Mouse (Mus musculus): ENCODE measurements at regions not wholly inside any gene's neighbourhood (a gene's known extent, or its start where the extent isn't known, plus 50 kb on each side); places are given as distances from the start of the nearest gene placed in this dataset.

DNA sequence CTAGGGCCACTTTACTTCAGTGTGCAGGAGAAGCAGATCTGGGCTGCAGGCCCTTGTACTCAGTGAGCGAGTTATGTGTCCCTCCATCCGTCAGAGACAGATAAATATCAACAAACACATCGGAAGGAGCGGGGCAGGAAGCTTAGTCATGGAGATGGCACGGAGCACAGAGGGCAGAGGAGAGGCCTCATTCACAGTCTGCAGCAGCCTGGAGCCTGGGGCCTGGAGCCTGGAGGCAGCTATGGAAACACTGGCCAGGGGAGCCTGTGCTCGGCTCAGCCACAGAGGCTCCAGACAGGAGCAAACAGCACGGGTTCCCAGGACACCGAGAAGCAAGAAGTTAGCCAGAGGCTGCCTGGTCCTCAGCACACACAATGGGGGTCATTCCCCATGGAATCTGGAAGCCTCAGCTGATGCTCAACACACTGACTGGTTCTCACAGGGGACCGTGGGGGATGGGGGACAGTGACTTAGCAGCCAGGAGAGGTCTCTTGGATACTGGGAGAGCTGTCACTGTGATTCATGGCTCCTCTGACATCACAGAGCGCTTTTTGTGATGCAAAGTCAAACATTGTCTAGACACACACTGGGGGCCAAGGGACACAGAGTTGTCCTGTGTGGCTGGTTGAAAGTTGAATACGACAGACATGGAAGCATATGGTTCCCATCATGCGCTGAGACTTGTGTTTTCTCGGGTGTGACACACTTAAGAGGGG lies 82.2 kb upstream of the Sulf2 start:
- no peak for DNase-seq (ENCODE audit: low read depth, low spot score)

DNA sequence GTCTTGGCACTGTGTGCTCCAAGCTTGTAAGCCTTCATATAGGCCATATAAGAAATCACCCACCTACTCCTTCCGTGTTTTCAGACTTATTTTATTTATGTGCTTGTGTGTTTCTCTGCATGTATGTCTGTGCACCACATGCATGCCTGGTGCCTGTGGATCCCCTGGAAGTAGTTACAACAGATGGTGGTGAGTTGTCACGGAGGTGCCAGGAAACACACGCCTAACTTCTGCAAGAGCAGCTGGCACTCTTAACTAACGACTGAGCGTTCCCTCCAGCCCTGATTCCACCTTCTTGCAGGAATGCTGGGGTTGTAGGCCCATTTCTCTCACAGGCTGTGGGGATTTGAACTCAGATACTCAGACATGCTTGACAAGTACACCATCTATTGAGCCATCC lies 80.6 kb upstream of the Sulf2 start:
- DNase-seq (ENCODE audit: low read depth, low spot score) = no peak

DNA sequence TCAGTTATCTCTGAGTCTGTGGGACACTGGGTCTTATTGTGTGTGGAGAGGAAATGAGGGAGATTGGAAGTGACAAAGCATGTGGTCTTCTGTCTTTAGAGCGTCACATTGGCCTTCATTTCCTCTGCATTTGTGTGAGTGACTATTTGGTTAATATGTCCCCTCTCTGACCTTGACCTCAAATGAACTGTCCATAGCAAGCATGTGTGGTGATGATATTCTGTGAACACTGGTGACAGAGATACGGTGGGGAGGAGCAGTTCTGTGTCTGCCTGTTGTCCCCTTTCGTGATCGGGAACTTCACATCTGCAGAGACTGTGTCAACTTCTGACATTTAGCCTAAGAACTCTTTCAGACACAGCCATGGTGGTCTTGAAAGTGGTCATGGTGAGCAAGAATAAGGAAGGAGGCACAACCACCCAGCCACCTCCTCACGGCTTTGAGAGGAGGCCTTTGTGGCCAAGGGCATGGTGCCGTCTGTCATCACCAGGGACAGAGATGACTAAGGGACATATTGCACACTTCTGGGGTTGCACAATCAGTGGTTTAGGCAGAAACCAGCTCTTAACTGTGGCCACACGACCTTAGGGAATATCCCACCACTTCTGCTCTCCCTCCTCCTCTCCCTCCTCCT lies 79.2 kb upstream of the Sulf2 start:
- no peak for DNase-seq (ENCODE audit: low read depth, low spot score)

DNA sequence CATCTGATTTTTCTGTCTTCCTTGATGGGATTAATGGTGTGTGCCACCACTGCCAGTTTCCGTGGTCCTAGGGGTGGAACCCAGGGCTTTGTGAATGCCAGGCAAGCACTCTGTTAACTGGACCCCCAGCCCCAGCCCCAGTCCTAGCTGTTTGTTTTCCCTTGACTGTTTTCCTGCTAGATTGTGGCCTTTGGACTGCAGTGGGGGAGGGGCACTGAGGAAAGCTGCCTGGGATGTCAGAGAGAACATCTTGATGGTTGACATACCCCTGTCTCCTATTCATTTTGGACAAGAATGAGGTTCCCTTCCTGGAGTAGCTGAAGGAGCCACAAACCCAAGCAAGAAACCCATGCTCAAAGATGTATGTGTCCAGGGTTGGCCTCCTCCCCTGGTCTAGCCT lies 77.8 kb upstream of the Sulf2 start:
- no peak for DNase-seq (ENCODE audit: low read depth, low spot score)

DNA sequence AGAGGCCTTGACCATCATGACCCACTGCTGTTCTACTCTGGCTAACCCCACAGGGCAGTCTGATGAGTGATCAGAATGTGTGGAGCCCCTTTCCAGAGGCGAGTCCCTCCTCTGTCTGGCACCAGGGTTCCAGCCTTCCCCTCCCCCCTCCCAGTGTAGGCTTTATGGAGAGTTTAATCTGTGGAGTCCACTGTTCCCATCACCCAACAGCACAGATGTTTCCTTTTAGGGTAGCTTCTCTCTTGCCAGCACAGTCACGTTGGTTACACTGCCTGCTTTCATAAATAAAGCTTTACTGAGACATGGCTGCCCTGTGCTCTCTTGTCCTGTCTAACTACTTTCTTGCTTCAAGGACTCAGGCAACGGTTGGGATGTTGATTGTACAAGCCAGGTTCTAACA lies 76.9 kb upstream of the Sulf2 start:
- no peak for DNase-seq (ENCODE audit: low read depth, low spot score)

DNA sequence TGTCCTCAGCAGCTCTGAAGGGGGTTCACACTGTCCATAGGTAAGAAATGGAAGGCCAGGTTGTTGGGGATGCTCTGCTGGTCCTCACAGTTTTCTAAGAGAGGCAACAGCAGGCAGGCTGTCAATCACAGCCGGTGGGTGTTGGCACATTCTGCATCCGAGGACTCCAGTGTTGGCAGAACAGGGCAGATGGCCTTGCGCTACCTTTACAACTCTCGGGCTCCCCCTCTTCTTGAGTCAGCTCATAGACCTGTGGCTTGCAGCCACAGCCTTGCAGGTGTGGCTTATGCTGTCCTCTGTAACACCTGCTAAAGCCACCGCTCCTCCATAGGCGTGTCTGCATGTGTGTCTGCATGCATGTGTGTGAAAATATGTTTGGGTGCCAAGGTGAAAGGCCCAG lies 75.2 kb upstream of the Sulf2 start:
- DNase-seq (ENCODE audit: low read depth, low spot score) = no peak

DNA sequence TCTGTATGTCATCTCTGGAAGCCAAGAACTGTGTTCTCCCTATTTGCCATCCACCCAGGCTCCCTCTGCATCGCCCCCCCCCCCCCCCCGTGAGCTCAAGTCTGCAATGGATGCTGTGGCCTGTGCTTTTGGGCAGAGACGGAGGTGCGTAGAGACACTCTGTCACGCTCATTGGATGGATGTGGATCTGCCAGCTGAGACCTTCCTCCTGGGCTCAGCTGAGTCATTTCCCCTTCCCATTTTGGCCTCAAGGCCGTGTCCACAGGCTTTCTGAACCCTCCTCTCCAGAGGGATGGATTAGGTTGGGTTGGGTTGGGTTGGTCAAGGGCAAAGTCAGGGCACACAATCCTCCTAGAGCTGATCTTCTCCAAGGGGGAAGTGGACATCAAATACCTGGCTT lies 72.9 kb upstream of the Sulf2 start:
- no peak for DNase-seq (ENCODE audit: low read depth, low spot score)

DNA sequence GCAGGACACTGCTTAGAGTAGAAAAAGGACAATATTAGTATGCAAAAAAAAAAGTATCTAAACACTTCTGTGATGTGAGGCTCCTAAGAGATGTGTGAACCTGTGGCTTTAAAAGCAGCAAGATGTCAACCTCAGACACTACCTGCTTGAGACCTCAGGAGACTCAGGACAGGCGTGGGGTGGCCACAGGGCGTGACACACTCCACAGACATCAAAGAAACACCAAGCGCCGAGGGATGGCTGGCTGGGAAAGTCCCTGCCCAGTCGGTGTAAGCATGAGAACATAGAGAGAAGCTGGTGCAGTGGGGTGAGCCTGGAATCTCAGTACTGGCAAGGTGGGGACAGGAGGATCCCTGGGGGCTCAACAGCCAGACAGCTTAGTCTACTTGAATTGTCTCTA lies 72.0 kb upstream of the Sulf2 start:
- DNase-seq (ENCODE audit: low read depth, low spot score) = no peak

DNA sequence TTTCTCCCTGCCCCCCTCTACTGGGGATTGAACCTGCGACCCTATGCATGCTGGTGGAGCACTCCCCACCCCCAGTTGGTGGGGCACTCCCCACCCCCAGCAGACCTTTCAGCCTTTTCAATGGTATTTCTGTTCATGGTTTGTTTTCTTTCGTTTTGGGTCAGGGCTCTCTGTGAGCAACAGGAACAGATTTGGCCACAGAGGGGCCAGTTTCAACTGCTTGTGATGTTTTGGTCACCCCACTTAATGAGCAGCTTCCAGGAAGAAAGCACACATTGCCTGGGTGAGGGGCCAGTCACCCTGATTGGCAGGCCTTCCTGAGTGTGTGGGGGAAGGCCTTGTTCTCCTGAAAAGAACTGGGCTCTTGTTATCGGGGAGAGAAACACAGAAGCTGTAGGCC lies 71.5 kb upstream of the Sulf2 start:
- DNase-seq (ENCODE audit: low read depth, low spot score) = no peak

DNA sequence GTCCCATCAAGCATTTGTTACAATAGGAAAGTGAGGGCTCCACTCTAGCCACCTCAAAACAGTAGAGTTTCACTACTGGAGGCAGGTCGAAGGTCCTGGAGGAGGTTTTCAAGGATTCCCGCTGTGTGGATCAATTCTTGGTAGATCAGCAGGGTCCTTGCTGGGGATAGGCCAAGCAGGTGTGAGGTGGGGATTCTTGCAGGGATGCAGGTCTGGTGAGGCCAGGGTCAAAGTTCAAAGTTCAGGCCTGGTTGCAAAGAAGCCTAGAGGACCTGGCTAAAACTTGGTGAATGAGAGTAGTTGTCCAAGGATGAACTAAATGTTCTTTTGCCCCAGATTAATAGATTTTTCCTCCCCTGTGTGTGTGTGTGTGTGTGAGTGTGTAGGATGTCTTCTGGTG lies 70.9 kb upstream of the Sulf2 start:
- no peak for DNase-seq (ENCODE audit: low read depth, low spot score)

DNA sequence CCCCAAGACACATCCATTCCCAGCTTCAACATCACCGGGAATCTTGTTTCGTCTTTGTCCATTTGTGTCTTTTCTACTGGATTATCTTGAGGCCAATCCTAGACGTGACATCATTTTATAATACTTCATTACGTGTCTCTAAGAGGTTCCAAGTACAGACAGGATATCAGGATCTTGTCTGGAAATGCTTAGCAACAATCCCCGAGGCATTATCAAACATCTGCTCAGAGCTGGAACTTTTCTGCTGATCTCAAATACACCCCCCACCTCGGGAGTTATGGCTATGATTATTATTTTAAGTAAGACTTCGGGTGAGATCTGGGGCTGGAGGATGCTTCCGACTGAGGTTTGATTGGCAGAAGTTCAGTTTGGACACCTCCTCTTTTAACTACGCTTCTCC lies 69.9 kb upstream of the Sulf2 start:
- no peak for DNase-seq (ENCODE audit: low read depth, low spot score)

DNA sequence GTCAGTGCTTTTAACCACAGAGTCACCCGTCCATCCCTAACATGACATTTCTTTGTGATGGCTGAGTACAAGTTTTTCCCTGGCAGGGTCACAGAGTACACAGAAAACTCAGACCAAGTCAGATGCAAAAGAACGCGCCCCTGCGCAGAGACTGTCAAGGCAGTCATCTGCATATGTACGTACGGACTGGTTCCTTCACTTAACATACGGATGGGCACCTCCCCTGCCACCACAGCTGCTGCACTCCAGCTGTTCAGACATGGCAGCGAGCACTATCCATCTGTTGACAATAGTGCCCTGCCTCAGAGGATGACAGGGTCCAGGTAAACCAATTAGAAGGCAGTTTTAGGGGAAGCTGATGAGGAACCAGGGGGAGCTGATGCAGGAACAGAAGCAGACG lies 63.3 kb upstream of the Sulf2 start:
- no peak for DNase-seq (ENCODE audit: low read depth, low spot score)

DNA sequence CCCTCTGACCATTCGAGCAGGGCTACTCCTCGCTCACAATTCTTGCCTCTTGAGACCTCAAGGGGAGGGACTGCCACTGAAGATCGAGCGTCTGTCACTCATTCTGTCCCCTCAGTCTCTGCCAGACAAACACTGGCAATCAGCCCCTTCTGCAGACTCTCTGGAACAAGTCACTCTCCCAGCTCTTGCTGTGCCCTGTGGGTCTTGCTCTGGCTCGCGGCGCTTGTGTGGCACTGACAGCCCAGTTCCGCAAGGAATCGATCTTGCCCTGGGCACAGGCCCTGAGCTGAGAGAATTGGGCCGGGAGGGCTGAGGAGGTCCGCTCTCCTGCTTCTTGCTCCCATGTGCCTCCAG lies 61.0 kb upstream of the Sulf2 start:
- DNase-seq (ENCODE audit: low read depth, low spot score) = no peak

DNA sequence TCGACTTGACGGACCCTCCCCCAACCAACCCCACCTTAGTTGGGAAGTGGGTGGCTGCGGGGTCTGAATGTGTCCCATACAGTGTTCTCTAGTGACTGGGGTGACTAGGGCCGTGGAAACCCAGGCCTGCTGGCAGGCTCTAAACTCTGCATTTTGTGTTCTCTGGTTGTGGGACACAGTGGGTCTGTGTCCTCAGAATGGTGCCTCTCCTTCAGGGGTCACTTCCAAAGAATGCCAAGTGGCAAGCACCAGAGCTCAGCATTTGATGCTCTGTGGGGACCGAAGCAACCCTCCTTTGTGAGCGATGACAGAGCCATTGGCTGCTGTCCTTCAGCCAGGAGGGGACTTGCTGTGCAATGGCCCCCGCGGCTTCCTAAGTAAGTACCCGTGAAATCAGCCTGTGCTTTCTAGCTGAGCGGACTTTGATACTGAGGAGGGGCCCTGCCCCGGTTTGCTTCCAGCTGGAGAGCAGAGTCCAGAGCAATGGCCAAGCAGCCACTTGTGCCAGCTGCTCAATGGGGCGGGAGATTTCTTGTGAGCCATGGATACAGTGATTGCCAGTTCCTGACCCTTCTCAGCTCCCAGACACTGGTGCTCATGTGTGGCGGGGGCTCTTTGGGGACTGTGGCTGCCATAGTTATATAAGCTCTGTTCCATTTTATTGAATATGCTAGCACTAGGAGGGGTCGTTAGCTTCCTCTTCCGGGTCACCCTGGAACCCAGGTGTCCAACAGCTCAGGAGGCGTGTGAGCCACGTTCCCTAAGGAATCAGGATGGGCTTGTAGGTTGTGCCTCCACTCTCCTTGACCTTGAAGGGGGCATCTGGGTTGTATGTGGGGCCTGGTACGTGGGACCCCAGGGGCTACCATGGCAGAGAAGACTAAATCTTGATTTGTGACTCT lies 60.4 kb upstream of the Sulf2 start:
- no peak for DNase-seq (ENCODE audit: low read depth, low spot score)

DNA sequence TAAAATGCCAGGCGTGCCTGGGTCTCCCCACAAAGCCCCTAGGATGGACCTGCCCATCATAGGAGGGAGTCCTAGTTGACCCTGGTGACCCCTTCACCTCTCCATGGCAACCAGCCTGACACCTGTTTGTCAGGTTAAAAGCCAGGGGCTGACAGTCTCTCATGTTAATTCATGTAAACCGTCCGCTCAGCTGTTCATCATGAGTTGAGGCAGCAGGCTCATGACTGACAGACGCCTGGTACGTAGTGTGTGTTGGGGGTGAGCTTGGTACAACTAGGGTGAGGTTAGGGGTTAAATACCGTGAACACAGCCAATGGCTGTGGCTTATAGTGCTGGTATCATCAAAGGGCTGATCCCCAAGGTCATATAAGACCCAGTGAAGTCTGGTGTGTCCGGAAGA lies 59.7 kb upstream of the Sulf2 start:
- DNase-seq (ENCODE audit: low read depth, low spot score) = no peak

DNA sequence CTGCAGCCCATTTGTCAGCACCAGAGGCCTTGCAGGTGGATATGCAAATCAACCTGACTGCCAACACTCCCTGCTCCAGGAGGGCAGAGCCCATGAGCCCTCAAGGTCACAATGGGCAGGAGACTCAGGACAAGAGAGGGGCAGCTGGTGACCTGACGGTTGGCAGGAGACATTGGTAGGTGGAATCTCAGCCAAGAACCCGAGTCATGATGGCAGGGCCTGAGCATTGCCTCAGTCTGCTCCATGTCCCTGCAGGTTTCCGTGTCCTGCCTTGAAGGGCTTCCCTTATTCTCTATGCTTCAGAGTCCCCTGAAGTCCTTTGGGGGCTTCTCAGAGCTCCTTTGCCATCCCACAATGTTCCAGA lies 51.7 kb upstream of the Sulf2 start:
- DNase-seq (ENCODE audit: low read depth, low spot score) = no peak

DNA sequence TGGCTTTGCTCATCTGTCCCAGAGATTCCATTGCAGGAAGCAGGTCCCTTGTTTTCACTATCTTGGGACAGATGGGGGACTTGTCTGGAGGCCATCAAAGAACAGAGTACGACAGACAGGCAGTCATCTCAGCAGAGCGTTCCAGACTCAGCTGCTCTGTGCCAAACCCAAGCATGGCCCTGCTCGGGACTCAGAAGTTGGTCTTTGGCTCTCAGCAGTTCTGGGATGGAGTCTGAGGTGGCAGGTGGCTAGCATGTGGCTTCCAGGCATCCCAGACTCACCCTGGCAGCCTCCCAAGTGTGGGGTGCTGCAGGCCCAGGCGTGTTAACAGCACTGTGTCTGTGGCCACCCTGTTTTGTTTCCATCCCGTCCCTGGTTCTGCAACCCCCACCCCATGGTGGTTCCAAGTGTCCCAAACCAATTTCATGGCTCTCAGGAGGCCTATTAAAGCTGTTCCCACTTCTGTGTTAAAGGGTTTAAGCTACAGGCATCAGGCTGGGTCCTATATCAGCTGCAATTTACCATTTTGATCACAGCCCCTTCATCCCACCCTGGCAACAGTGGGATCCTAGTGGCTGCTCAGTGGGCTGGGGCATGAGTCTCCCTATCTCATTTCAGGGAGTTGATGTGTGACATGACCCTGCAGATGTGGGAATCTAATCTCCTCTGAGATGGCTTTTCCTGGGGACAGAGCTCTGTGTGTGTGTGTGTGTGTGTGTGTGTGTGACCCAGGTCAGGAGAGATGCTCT lies 51.1 kb upstream of the Sulf2 start:
- no peak for DNase-seq (ENCODE audit: low read depth, low spot score)
